Mouse (Mus musculus) E14TG2a.4 (cell line): Measurements from ENCODE around the gene Gm48552.

Experiments used
- CTCF ChIP-seq: conservative IDR thresholded peaks from 2 replicates; pipeline ENCODE4 v1.5.1; 2014; ENCODE audit warnings: low read length
- NANOG ChIP-seq: IDR thresholded peaks from 2 replicates; pipeline ENCODE4 v1.6.1; 2014; ENCODE audit warnings: borderline replicate concordance, low read length, mixed read lengths
- POU5F1 ChIP-seq: IDR thresholded peaks from 2 replicates; pipeline ENCODE4 v1.6.1; 2014; ENCODE audit warnings: low read length, borderline replicate concordance

DNA sequence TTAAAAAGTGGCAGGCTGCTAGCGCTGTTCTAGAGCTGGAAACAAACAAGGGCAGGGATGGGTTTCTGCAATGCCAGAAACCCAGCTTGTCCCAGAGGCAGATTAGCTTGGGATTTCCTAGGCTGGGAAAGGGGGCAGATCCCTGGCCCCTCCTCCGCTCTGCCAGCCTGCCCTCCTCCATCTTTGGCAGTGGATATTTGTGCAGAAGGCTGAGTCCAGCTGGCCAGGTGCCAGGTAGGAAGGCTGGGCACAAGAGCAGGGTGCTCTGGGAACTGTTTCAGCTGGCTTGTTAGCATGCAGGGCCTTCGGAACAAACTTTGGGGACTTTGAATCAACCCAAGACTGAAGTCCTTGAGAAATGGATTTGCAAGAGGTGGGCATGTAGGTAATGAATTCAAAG, 46.6 kb downstream of the Gm48552 start:
- no peak for TF ChIP-seq CTCF
- no peak for TF ChIP-seq POU5F1
- TF ChIP-seq NANOG, result no peak
